Mouse (Mus musculus): ENCODE measurements around the gene Kif2a.

DNA sequence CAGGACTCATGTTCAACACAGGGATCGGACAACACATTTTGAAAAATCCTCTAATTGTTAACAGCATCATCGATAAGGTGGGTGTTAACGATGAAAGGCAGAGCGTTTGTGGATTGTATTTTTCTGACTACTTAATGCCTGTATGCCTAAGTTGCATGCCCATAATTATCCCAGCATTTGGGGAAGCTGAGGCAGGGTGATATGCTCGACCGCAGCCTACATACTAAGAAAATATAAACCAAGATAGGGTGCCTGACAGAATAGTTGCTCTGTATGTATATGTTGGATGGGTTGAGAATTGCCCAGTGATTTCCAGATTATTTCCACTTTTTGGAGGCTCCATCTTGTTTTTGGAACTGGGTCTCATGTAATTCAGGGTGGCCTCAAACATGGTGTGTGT, 74.3 kb downstream of the Kif2a start:
- TF ChIP-seq EP300 (IDR thresholded peaks at IDR 0.05; ENCODE audit: insufficient read depth, low read depth, low read length) (no peak), POLR2A (IDR thresholded peaks at IDR 0.05; ENCODE audit: insufficient read depth, low read depth, low read length) (no peak), CTCF (IDR thresholded peaks at IDR 0.05) (no peak)
